Mouse (Mus musculus) layer of hippocampus, adult 18-20 months (tissue): ENCODE results near the gene Osbpl5. TPM values are rescaled to one million over a fixed set of nuclear protein-coding genes. Genes with fewer than 3 reads are reported as not detected.
"Not testable (repeated sequence)": the region's sequence is repeated elsewhere in the genome, so short reads cannot be mapped to it uniquely, and the experiment has no call there.

ENCODE experiments used
- DNase-seq, 2 experiments: peaks; one replicate each; pipeline ENCODE4 v3.0.0; 2022; ENCODE audit warnings: low spot score in 2 of 2
- total RNA-seq, 2 experiments: library from RNA; stranded (reverse); gene quantifications; 2 replicates each; pipeline ENCODE4 v1.2.3; 2021

The Osbpl5 gene
- total RNA-seq, 2 experiments from 2014 or later = 19.3 to 22.1 TPM

- DNase-seq = no peak
Measured at GRCm38 (mm10) chr7:143711381-143711780, 45.4 kb downstream of the Osbpl5 start.

GRCm38 (mm10) chr7:143709395-143709794, 47.4 kb downstream of the Osbpl5 start:
- no peak for DNase-seq

- peak; percentile 85 to 97 for DNase-seq
Measured at GRCm38 (mm10) chr7:143706697-143707438, 49.9 kb downstream of the Osbpl5 start.

GRCm38 (mm10) chr7:143696140-143696539, 60.6 kb downstream of the Osbpl5 start:
- DNase-seq = peak in 1 of 2 experiments; percentile 46

- no peak for DNase-seq
Measured at GRCm38 (mm10) chr7:143694550-143694949, 62.2 kb downstream of the Osbpl5 start.

- no peak for DNase-seq
Measured at GRCm38 (mm10) chr7:143692746-143693510, 63.9 kb downstream of the Osbpl5 start.

GRCm38 (mm10) chr7:143691909-143692308, 64.9 kb downstream of the Osbpl5 start:
- DNase-seq = no peak

GRCm38 (mm10) chr7:143691181-143691580, 65.6 kb downstream of the Osbpl5 start:
- DNase-seq = no peak

GRCm38 (mm10) chr7:143689946-143690345, 66.8 kb downstream of the Osbpl5 start:
- no peak for DNase-seq

GRCm38 (mm10) chr7:143689481-143689880, 67.3 kb downstream of the Osbpl5 start:
- DNase-seq = no peak

- not testable (repeated sequence) for DNase-seq
Measured at GRCm38 (mm10) chr7:143686676-143687075, 70.1 kb downstream of the Osbpl5 start.

- DNase-seq = not testable (repeated sequence)
Measured at GRCm38 (mm10) chr7:143686191-143686590, 70.6 kb downstream of the Osbpl5 start.

- peak; percentile 72 to 84 for DNase-seq
Measured at GRCm38 (mm10) chr7:143685359-143686067, 71.3 kb downstream of the Osbpl5 start, which contains the start of gene Tnfrsf23. Tnfrsf23 (minus strand) TSS chr7:143685872.

- DNase-seq = not testable (repeated sequence)
Measured at GRCm38 (mm10) chr7:143684569-143684968, 72.2 kb downstream of the Osbpl5 start.

GRCm38 (mm10) chr7:143681566-143681965, 75.2 kb downstream of the Osbpl5 start:
- no peak for DNase-seq

GRCm38 (mm10) chr7:143680836-143681235, 75.9 kb downstream of the Osbpl5 start:
- DNase-seq = not testable (repeated sequence)

- not testable (repeated sequence) for DNase-seq
Measured at GRCm38 (mm10) chr7:143679650-143680049, 77.1 kb downstream of the Osbpl5 start.

- no peak for DNase-seq
Measured at GRCm38 (mm10) chr7:143666427-143667311, 90.1 kb downstream of the Osbpl5 start.

GRCm38 (mm10) chr7:143663470-143663869, 93.3 kb downstream of the Osbpl5 start:
- no peak for DNase-seq

- no peak for DNase-seq
Measured at GRCm38 (mm10) chr7:143660797-143661196, 96.0 kb downstream of the Osbpl5 start.
